Mouse (Mus musculus) kidney, postnatal 0 days (tissue): ENCODE results near the gene Hspb6. TPM values are rescaled to one million over a fixed set of nuclear protein-coding genes. Genes with fewer than 3 reads are reported as not detected.

ENCODE experiments used
- ATAC-seq: fragments of 200-750 bp; cut with Nextera tagmentation; replicated peaks from 2 replicates; pipeline ENCODE4 v1.8.0; 2017; ENCODE audit warnings: low read depth, moderate number of reproducible peaks, moderate TSS enrichment, moderate library complexity; ENCODE audit not compliant: low FRiP score
- DNase-seq: peaks from one replicate; pipeline ENCODE4 v3.0.0-alpha.2; 2016; ENCODE audit warnings: low spot score
- H3K27ac ChIP-seq: fragments of 300-500 bp; sonication (generic); 2 replicates; pipeline ENCODE4 v1.5.1; 2014; ENCODE audit warnings: mild to moderate bottlenecking
- H3K27me3 ChIP-seq: fragments of 300-500 bp; sonication (generic); 2 replicates; pipeline ENCODE4 v1.6.1; 2014; ENCODE audit warnings: low read length, mixed read lengths; ENCODE audit not compliant: insufficient read depth
- H3K36me3 ChIP-seq: fragments of 300-500 bp; sonication (generic); 2 replicates; pipeline ENCODE4 v1.6.1; 2014; ENCODE audit warnings: low read length, mixed read lengths; ENCODE audit not compliant: insufficient read depth
- H3K4me1 ChIP-seq: fragments of 300-500 bp; sonication (generic); replicated peaks from 2 replicates; pipeline ENCODE4 v1.6.1; 2014; ENCODE audit warnings: antibody characterized with exemption, low read length, mixed read lengths; ENCODE audit not compliant: insufficient read depth
- H3K4me2 ChIP-seq: fragments of 300-500 bp; sonication (generic); 2 replicates; pipeline ENCODE4 v1.6.1; 2014; ENCODE audit warnings: mild to moderate bottlenecking, low read length, moderate library complexity, mixed read lengths
- H3K4me3 ChIP-seq: fragments of 300-500 bp; sonication (generic); replicated peaks from 2 replicates; pipeline ENCODE4 v1.5.1; 2014; ENCODE audit warnings: low read depth, low read length
- H3K9ac ChIP-seq: fragments of 300-500 bp; sonication (generic); 2 replicates; pipeline ENCODE4 v1.6.1; 2014; ENCODE audit warnings: low read depth, low read length
- H3K9me3 ChIP-seq: fragments of 300-500 bp; sonication (generic); replicated peaks from 2 replicates; pipeline ENCODE4 v1.6.1; 2016; ENCODE audit warnings: low read length, inconsistent platforms, mixed read lengths
- CTCF ChIP-seq: IDR thresholded peaks from 2 replicates; pipeline ENCODE4 v1.5.1; 2016; ENCODE audit warnings: antibody characterized with exemption, low read depth, mild to moderate bottlenecking, moderate library complexity
- WGBS: fragments of 180-500 bp; shearing (Covaris S2); extraction: QIAGEN DNeasy Blood & Tissue Kit; methylation state at CpG from one replicate; pipeline ENCODE4 v1.1.7; 2014; 5-methylcytosine and 5-hydroxymethylcytosine counted together
- polyA plus RNA-seq: library from polyadenylated mRNA; unstranded; fragments of >200 nt; fragmentation: Nextera tagmentation; extraction: Ambion mirVana; gene quantifications from 2 replicates; pipeline ENCODE4 v1.2.1, GENCODE M21; 2015

Gene Hspb6
- polyA plus RNA-seq, 1 experiment from 2014 or later = 17.7 TPM

GRCm38 (mm10) chr7:30550603-30551002 is 1.4 kb upstream of the Hspb6 start:
- no peak for DNase-seq
- Histone ChIP-seq H3K27ac (no peak overlapping the region), H3K4me1 (peaks cover 8% of the 10 kb centered on the region), H3K4me3 (no peak overlapping the region), H3K9ac (no peak overlapping the region), H3K27me3 (no peaks in the 10 kb centered on the region), H3K4me2 (no peak overlapping the region), H3K9me3 (no peaks in the 10 kb centered on the region), H3K36me3 (peaks cover 13% of the 10 kb centered on the region; the same call in 1 of the 2 replicates)
- no peak for TF ChIP-seq CTCF
- WGBS = 97% methylated on average over 1 of the region's 1 CpGs
- no peak for ATAC-seq

DNA sequence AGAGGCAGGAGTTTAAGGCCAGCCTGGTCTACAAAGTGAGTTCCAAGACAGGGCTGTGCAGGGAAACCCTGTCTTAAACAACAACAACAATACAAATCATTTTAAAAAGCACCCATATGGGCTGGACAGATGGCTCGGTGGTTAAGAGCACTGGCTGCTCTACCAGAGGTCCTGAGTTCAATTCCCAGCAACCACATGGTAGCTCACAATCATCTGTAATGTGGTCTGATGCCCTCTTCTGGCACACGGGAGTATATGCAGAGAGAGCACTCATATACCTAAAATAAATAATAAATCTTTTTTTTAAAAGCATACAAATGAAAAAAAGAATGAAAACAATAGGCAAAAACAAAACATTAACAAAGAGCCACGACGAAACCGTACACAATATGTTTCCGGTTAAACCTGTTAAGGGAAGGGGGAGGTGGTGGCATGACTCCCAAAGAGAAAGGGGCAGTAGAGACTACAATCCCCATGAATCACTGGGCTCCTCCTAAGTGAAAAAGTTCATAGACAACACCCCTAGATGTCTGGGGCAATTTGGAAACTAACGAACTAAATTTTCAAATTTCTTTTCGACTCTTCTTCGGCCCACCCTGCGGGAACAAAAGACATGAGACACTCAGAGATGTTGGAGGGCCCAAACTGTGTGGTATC is 405 bp upstream of the Hspb6 start:
- Histone ChIP-seq H3K36me3 (peaks cover 13% of the 10 kb centered on the region; the same call in 1 of the 2 replicates), H3K27me3 (no peaks in the 10 kb centered on the region), H3K27ac (peak overlapping the region; percentile 96), H3K4me1 (peaks cover 8% of the 10 kb centered on the region), H3K9me3 (no peaks in the 10 kb centered on the region), H3K9ac (peak overlapping the region; percentile 65; the same call in 1 of the 2 replicates), H3K4me3 (peak overlapping the region; percentile 75), H3K4me2 (peak overlapping the region; percentile 97)
- ATAC-seq (peak; percentile 64), DNase-seq (peak; percentile 91)
- 1% methylated on average over 10 of the region's 10 CpGs for WGBS
- peak; percentile 64 for TF ChIP-seq CTCF

DNA sequence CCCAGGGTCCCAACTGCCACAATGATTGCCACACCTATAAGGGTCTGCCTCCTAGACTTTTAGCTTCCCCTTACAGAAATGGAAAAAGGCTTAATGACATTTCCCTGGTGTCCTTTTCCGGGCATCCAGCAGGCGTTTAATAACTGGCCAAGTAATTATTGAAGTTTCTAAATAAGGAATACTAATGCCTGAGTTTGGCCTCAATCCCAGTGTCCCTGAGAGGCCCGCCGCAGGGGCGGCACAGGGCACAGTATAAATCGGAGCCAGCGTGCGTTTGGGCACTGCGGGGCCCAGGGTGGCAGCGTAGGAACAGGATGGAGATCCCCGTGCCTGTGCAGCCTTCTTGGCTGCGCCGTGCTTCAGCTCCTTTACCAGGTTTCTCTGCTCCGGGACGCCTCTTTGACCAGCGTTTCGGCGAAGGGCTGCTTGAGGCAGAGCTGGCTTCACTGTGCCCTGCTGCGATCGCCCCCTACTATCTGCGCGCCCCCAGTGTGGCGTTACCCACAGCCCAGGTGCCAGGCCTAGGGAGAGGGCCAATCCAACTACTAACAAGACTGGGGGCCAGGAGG is 1.1 kb downstream of the Hspb6 start:
- peaks cover 8% of the 10 kb centered on the region for H3K4me1 ChIP-seq
- peak; percentile 41 for DNase-seq
- 1% methylated on average over 23 of the region's 23 CpGs for WGBS
- peak overlapping the region; percentile 75 for H3K4me3 ChIP-seq
- H3K27ac ChIP-seq = peak overlapping the region; percentile 96
- H3K9me3 ChIP-seq = no peaks in the 10 kb centered on the region
- H3K36me3 ChIP-seq = peaks cover 21% of the 10 kb centered on the region; the same call in 1 of the 2 replicates
- ATAC-seq = no peak
- TF ChIP-seq CTCF = no peak
- peak overlapping the region; percentile 97 for H3K4me2 ChIP-seq
- H3K27me3 ChIP-seq = no peaks in the 10 kb centered on the region
- peak overlapping the region; percentile 72 for H3K9ac ChIP-seq

GRCm38 (mm10) chr7:30553810-30554584 is 2.0 kb downstream of the Hspb6 start:
- 81% methylated on average over 22 of the region's 22 CpGs for WGBS
- H3K4me1 ChIP-seq = peaks cover 16% of the 10 kb centered on the region
- H3K27me3 ChIP-seq = no peaks in the 10 kb centered on the region
- peaks cover 21% of the 10 kb centered on the region; the same call in 1 of the 2 replicates for H3K36me3 ChIP-seq
- no peak for TF ChIP-seq CTCF
- no peak for ATAC-seq
- no peak for DNase-seq
- no peak overlapping the region for H3K27ac ChIP-seq
- H3K4me2 ChIP-seq = peak overlapping the region; percentile 97
- peak overlapping the region; percentile 75 for H3K4me3 ChIP-seq
- peak overlapping the region; percentile 72; the same call in 1 of the 2 replicates for H3K9ac ChIP-seq
- H3K9me3 ChIP-seq = no peaks in the 10 kb centered on the region

DNA sequence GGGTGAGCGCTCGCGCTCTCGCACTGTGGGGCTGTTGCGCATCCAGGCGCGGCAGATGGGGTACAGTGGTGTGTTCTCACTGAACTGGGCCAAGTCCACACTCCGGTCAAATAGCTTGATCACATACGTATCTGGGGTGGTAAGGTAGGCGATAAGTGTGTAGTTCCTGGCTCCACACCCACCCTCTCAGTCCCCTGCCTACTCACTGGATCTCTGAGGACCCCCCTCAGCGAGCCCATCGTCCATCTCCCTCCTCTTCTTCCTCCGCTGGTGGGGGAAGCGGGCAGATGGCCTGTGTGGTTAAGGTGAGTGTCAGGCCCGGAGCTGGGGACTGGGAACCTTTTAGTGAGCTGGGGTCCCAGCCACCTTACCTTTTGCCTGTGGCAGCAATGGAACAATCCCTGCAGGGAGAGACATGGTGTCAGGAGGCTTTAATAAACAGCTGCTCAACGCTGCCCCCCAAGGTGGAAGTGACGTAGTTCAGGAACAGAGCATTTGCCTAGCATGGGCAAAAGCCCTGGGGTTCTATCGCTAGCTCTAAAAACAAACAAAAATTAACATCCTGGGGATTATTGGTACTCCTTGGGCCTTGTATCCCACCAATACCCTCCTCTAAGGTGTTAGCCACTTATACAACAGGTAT is 5.0 kb downstream of the Hspb6 start:
- H3K4me3 ChIP-seq = no peak overlapping the region
- 94% methylated on average over 18 of the region's 18 CpGs for WGBS
- no peak for TF ChIP-seq CTCF
- H3K27me3 ChIP-seq = no peaks in the 10 kb centered on the region
- DNase-seq = no peak
- peaks cover 21% of the 10 kb centered on the region; the same call in 1 of the 2 replicates for H3K36me3 ChIP-seq
- H3K4me1 ChIP-seq = peaks cover 17% of the 10 kb centered on the region
- H3K4me2 ChIP-seq = no peak overlapping the region
- no peak overlapping the region for H3K27ac ChIP-seq
- no peak overlapping the region for H3K9ac ChIP-seq
- no peaks in the 10 kb centered on the region for H3K9me3 ChIP-seq
- ATAC-seq = no peak
